Mouse (Mus musculus): ENCODE results near the gene Gm5640.
"Not testable (repeated sequence)": the region's sequence is repeated elsewhere in the genome, so short reads cannot be mapped to it uniquely, and the experiment has no call there.

Gene Gm5640

GRCm38 (mm10) chrX:74645466-74646323 lies at the start of gene Gm5640:
Gene Gm5640, minus strand, starts transcription at chrX:74645635.
- DNase-seq (ENCODE audit: low spot score): not testable (repeated sequence)

- DNase-seq (ENCODE audit: low spot score): not testable (repeated sequence)
Measured at GRCm38 (mm10) chrX:74646393-74646792, 958 bp upstream of the Gm5640 start.

- no peak for DNase-seq (ENCODE audit: low spot score)
Measured at GRCm38 (mm10) chrX:74592379-74592778, 53.1 kb downstream of the Gm5640 start, which contains the start of gene Olfr1325. Gene Olfr1325, plus strand, starts transcription at chrX:74592679.

Data from ovary, adult 18-20 months (tissue).